Mouse (Mus musculus) spleen, adult 2 months (tissue): ENCODE measurements around the gene Strn4.

Experiments used
- CTCF ChIP-seq: fragments of 200-500 bp; IDR thresholded peaks from 2 replicates; pipeline ENCODE4 v1.5.1; 2011; ENCODE audit warnings: mild to moderate bottlenecking, inconsistent platforms; ENCODE audit not compliant: insufficient read depth, insufficient read length, insufficient replicate concordance; ENCODE audit errors: extremely low read depth
- POLR2A ChIP-seq: fragments of 200-500 bp; IDR thresholded peaks from 2 replicates; pipeline ENCODE4 v1.6.1; 2011; ENCODE audit warnings: low read depth, low read length, inconsistent platforms

DNA sequence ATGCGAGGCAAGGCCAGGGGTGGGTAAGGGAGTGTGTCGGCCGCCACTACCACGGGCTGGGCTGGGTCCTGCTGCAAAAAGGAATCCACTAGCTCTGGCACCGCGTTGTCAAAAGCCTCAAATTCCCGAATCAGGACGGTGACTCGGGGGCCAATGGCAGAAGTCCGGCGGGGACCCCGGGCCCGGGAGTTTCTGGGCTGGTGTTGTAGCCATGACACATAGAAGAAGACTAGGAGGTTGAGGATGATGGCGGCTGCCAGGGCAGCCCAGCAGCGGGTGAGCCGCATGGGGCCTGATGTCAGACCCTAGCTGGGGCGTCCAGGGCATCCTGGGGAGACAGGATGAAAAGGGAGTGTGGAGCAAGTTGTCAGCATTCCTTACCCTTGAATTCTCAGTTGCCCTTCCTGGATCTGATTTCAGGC, 4.0 kb upstream of the Strn4 start:
- no peak for TF ChIP-seq CTCF
- TF ChIP-seq POLR2A, result no peak
